Mouse (Mus musculus): ENCODE measurements around the gene 9430097D07Rik.
A peak's percentile ranks its signal among the peaks of the same experiment; 100 is the strongest.

Gene 9430097D07Rik

DNA sequence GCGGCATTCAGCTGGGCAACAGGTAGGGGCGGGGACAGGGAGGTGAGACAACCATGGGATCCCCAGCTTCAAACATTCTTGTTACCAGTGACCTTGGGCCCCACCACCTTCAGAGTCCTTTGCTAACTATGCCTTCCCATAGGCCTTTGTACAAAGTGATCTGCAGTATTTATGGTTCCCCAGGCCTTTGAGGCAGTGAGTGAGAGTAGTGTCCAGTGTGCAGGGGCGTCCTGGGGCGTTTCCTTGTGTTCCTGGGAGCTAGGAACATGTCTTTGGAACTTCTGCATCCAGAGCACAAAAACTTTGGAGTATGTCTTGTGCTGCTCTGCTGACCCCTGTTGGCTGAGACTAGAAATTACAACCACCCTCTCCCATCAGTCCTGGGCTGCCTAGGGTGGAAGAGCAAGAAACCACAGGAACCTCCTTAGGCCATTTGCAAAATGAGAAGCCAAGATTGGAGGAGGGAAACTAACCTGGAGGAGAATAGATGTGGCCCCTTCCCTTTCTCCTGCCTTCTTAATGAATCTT is 8.9 kb downstream of the 9430097D07Rik start:
- DNase-seq (ENCODE audit: low read depth, low spot score) = peak; percentile 73

DNA sequence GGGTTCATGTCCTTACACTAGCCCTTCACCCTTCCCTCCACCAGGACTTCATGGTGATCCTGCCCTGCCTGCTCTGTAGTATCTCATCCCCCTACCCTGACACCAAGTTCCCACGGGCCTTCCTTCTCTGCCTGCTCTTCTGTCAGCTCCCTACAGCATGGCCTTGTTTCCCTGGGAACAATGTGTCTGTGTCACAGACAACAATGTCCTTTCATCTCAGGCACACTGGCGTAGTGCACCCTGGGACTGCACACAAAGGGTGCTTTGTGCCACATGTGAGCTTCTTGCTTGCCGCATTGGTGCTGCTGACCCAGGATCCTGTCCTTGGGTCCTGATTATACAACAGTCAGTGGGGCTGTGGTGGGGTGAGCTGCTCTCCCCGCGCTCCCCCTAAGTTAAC is 15.9 kb downstream of the 9430097D07Rik start:
- no peak for DNase-seq (ENCODE audit: low read depth, low spot score)

GRCm38 (mm10) chr2:32556019-32556418 is 19.5 kb downstream of the 9430097D07Rik start:
- DNase-seq (ENCODE audit: low read depth, low spot score) = no peak

GRCm38 (mm10) chr2:32555484-32555883 is 20.0 kb downstream of the 9430097D07Rik start:
- DNase-seq (ENCODE audit: low read depth, low spot score) = no peak

GRCm38 (mm10) chr2:32553592-32554148 is 21.8 kb downstream of the 9430097D07Rik start:
- DNase-seq (ENCODE audit: low read depth, low spot score) = no peak

- DNase-seq (ENCODE audit: low read depth, low spot score) = no peak
These were observed 24.2 kb downstream of the 9430097D07Rik start for GRCm38 (mm10) chr2:32551236-32551635.

DNA sequence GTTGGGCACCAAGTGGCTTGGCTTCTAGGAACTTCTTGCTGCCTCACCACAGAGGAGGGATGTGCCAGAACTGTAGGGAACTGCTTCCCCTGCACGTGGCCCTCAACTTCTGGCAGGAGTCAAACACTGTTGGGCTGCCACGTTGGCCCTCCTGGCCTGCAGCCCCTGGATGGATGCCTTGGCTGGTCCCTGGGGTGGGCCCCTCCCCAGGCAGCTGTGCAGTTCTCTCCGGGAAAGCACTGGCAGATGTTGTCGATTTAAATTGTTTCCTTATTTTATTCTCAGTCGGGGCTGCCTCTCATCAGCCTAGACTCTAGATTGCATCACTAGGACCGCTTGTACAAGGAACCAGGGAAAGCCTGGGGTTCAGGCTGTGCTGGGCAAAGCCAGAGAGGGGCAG is 25.7 kb downstream of the 9430097D07Rik start:
- peak; percentile 90 for DNase-seq (ENCODE audit: low read depth, low spot score)

- no peak for DNase-seq (ENCODE audit: low read depth, low spot score)
These were observed 26.3 kb downstream of the 9430097D07Rik start for GRCm38 (mm10) chr2:32549171-32549570.

GRCm38 (mm10) chr2:32547964-32548739 is 27.3 kb downstream of the 9430097D07Rik start:
- peak; percentile 48 for DNase-seq (ENCODE audit: low read depth, low spot score)

- DNase-seq (ENCODE audit: low read depth, low spot score) = no peak
These were observed 28.1 kb downstream of the 9430097D07Rik start for GRCm38 (mm10) chr2:32547380-32547779.

- DNase-seq (ENCODE audit: low read depth, low spot score) = no peak
These were observed 28.5 kb downstream of the 9430097D07Rik start for GRCm38 (mm10) chr2:32546951-32547350.

DNA sequence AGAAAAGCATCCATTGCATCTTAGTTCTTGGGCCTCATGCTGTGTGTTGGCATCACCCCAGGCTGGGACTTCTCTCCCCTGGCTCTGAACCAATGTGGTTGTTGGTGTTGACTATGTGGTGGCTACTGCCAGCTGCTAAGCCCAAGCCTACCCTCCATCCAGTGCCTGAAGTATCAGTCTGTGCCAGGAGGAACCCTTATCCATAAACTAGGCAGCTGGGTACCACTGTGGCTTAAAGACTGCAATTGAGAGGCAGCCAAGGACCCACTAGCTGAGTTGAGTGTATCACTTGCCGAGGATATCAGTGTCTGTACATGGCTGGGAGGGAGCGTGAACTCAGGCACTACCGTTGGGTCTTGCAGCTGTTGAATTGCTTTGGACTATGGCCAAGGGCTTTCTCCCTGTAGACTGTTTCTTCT is 32.4 kb downstream of the 9430097D07Rik start:
- DNase-seq (ENCODE audit: low read depth, low spot score) = no peak

DNA sequence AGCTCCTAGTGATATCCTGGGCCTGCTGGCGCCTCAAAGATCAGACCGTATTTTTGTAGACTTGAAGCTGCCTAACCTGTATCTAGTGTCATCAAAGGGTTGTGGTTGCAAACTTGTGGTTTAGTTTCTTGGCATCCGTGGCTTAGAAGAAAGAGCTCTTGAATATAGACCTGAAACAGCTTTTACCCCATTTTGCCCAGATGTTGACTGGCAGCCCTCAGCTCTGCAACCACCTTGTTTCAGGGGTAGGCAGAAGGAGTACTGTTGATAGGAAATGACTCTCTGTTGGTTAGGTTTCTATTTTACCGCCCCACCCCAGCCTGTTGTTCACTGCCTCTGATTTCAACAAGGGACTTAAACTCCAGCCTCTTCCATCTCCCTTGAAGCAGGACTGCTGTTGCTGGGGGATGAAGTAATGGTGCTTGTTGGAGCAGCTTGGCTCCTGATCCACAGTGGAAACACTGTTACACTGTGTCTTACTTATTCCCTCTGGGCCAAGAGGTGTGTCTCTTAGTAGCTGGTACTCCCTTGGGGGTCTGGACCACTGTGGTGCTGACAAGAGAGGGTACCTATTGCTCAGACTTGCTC is 33.4 kb downstream of the 9430097D07Rik start:
- no peak for DNase-seq (ENCODE audit: low read depth, low spot score)

DNA sequence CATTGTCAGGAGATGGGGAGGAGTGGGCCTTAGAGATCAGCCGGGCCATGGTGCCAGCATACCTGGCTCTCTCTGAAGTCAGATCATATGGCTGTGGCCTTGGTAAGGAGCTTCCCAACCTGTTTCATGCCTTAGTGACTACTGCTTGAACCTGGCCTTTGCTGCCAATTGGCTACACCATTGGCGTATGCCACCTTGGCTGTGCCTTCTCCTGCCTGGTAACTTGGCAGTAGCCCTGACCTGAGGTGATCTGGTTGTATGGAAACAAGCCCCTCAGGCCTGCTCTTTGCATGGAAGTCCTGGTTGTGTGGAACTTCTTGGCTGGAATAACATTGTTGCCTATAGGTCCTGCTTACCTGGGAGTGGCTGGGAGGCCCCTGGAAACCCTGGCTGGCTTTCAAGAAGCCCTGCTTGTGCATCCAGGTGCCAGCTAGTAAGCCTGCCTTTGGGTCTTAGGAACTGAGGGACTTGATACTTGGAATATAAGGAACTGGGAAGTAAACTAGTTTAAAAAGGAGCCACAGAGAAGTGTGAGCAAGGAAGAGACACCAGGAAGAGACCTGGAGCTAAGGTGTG is 34.1 kb downstream of the 9430097D07Rik start:
- DNase-seq (ENCODE audit: low read depth, low spot score) = no peak

DNA sequence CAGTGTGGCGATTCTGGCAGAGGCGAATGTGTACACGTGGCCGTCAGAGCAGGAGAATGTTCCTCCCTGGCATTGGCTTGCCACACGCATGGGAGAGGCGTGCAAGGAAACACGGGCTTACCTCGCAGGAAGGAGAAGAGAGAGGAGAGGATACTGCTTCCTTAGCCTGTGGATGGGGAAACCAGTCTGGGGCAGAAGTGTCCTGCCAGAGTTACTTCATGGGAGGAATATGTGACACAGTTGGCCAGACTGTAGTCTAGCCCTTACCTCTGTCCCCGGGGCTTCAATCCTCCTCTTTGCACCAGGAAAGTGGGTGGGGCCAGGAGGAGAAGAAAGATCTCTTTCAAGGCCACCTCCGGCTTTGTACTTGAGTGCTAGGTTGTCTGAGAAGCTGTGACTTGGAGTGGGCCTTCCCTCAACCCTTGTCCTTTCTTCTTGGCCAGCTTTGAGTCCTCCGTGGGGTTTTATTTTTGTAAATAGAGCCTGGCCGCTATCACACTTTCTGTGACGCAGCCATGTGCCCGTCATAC is 36.0 kb downstream of the 9430097D07Rik start:
- DNase-seq (ENCODE audit: low read depth, low spot score) = no peak

DNA sequence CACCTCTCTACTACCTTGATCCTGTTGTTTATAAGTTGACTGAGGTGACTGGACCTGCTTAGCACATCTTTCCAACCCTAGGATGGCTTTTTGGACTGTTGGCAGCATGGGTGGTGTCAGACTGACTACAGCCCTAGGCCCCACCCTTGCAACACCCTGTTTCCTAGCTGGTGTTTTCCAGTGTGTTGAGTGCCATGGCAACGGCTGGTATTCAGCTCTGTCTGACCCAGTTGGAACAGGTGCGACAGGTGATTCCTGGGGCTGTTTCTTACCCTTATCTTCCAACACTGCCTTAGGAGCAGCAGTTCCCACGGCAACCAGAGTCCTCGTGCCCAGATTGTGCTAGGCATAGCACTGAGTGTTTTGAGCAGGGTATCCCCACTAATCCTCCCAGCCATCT is 37.0 kb downstream of the 9430097D07Rik start:
- no peak for DNase-seq (ENCODE audit: low read depth, low spot score)

DNA sequence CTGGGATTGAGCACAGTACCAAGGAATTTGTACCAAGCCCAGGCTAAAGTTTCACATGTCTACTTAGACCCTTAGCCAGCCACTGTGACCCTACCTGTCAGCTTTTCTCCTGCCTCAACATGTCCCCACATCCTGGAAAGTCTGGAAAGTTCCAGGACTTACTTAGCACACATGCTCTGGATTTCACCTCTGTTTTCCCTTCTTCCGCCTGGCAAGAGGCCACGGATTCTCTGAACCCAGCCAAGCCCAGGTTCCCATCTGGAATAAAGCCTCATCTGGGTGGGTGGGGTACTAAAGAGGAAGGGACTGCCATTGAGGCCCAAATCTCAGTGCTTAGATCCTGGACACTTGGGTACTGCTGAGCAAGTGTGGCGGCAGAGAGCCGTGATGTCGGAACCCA is 37.5 kb downstream of the 9430097D07Rik start:
- DNase-seq (ENCODE audit: low read depth, low spot score) = no peak

DNA sequence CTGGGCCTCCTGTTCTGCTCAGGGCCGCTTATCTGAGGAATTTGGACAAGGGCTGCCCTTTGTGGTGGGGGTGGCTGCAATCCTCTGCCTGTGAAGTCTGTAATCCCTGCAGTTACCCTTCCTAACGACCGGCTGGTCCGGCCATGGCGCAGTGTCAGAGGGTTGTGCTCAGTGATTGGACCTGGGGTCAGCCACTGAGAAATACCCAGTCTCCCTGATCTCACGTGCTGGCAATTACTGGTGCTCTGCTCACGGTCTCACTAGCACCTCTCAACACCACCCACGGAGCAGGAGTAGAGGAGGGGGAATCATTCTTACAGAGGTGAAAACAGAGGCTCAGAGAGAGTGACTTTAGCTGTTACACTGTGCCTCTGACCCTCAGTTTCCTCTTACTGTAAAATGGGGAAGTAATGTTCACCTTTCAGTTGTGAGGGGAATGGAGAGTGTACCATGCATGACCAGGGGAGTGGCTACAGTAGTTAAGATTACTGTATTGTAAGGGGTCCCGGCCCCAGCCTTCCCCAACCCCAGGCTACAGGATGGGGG is 38.1 kb downstream of the 9430097D07Rik start:
- DNase-seq (ENCODE audit: low read depth, low spot score) = no peak

- no peak for DNase-seq (ENCODE audit: low read depth, low spot score)
These were observed 38.7 kb downstream of the 9430097D07Rik start for GRCm38 (mm10) chr2:32536634-32537359.

DNA sequence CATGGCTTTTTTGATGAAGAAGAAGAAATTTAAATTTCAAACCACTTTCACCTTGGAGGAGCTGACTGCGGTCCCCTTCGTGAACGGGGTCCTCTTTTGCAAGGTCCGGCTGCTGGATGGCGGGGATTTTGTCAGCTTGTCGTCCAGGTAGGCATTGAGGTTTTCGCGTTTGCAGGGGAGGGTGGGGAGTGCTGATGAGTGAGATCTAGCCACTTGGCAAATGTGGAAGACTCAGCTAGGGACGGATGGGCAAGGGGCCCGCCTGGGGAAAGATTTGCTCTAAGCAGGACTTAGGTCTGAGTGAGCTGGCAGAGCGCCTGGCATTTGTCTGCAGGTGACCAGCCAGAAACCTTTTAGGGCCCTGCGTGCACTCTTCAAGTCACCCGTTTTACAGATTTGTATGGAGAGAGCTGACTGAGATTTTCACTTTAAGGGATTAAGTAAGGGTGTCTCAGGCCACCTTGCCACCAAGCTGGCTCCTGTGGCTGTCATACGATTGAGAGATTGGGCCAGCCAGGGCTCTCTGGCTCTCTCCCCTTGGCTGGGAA is 39.3 kb downstream of the 9430097D07Rik start:
- no peak for DNase-seq (ENCODE audit: low read depth, low spot score)

DNA sequence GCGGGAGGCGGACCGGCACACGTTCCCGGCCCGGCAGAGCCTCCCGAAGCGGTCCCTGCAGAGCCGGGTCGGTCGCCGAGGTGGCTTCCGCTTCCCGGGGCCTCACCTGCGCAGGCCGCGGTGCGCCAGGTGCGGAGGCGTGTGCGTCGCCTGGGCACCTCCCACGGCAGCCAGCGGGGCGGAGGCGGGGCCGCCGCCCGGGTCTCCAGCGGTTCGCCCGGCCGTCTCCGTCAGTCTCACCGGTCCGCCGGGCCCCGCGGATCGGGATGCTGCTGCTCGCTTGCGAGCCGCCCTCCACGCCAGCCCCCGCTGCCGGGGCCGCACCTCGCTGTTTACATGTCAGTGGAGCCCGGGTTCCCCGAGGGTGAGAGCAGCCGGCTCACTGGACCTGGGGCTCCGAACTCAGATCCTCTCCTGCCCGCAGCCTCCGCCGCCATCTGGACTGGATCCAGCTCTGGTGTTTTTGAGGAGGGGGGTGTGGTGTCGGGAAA is 39.9 kb downstream of the 9430097D07Rik start:
- no peak for DNase-seq (ENCODE audit: low read depth, low spot score)

All from skeletal muscle tissue, adult 2 months (tissue).